Mouse (Mus musculus): Measurements from ENCODE around the gene Gm13278. TPM values are rescaled to one million over a fixed set of nuclear protein-coding genes. Genes with fewer than 3 reads are reported as not detected.

The Gm13278 gene
- total RNA-seq, 2 experiments from 2014 or later: not detected

Other genes starting within 250 kb of the Gm13278 start
- gene Ifna15, start 233.3 kb upstream of the Gm13278 start, total RNA-seq (2023): not detected
- gene Ifna14, start 219.8 kb upstream of the Gm13278 start, total RNA-seq (2023): not detected
- gene Ifna9, start 199.2 kb upstream of the Gm13278 start, total RNA-seq (2023): not detected
- gene Ifna12, start 188.2 kb upstream of the Gm13278 start, total RNA-seq (2023): not detected
- not detected for gene C87499, start 157.1 kb upstream of the Gm13278 start, total RNA-seq (2023)
- not detected for gene Ifna13, start 147.1 kb upstream of the Gm13278 start, total RNA-seq (2023)
- not detected for gene Ifna16, start 114.6 kb upstream of the Gm13278 start, total RNA-seq (2023)
- not detected for gene Ifna2, start 107.6 kb upstream of the Gm13278 start, total RNA-seq (2023)
- gene Ifnab, start 100.2 kb upstream of the Gm13278 start, total RNA-seq (2023): not detected
- gene Gm26566, start 69.7 kb upstream of the Gm13278 start, total RNA-seq (2023): 1 to 10 TPM in 1 of 2 experiments, not detected in 1; 1.6 TPM
- 10 to 100 TPM; 72.7 to 83.4 TPM for gene Klhl9, start 69.1 kb upstream of the Gm13278 start, total RNA-seq (2023)
- gene Gm13271, start 36.7 kb upstream of the Gm13278 start, total RNA-seq (2023): not detected
- not detected for gene Gm13283, start 31.4 kb upstream of the Gm13278 start, total RNA-seq (2023)
- not detected for gene Gm13290, start 17.7 kb upstream of the Gm13278 start, total RNA-seq (2023)
- gene Gm13289, start 14.6 kb upstream of the Gm13278 start, total RNA-seq (2023): not detected
- gene Gm13272, start 11.7 kb upstream of the Gm13278 start, total RNA-seq (2023): not detected
- not detected for gene Ifnz, start 9.4 kb upstream of the Gm13278 start, total RNA-seq (2023)
- gene Gm13276, start 5.8 kb upstream of the Gm13278 start, total RNA-seq (2023): not detected
- gene Gm13277, start 2.9 kb upstream of the Gm13278 start, total RNA-seq (2023): not detected
- not detected for gene Gm13275, start 2.9 kb downstream of the Gm13278 start, total RNA-seq (2023)
- not detected for gene Gm13279, start 5.8 kb downstream of the Gm13278 start, total RNA-seq (2023)
- under 1 TPM; 0.42 to 0.91 TPM for gene Gm13285, start 8.1 kb downstream of the Gm13278 start, total RNA-seq (2023)
- not detected for gene Gm13287, start 11.7 kb downstream of the Gm13278 start, total RNA-seq (2023)
- gene Gm13288, start 14.0 kb downstream of the Gm13278 start, total RNA-seq (2023): not detected
- not detected for gene Ifna7, start 24.7 kb downstream of the Gm13278 start, total RNA-seq (2023)
- not detected for gene Ifna11, start 28.4 kb downstream of the Gm13278 start, total RNA-seq (2023)
- not detected for gene Ifna6, start 35.9 kb downstream of the Gm13278 start, total RNA-seq (2023)
- gene Ifna5, start 44.0 kb downstream of the Gm13278 start, total RNA-seq (2023): not detected
- gene Ifna4, start 50.3 kb downstream of the Gm13278 start, total RNA-seq (2023): not detected
- not detected for gene Ifna1, start 58.5 kb downstream of the Gm13278 start, total RNA-seq (2023)
- not detected for gene Ifne, start 88.7 kb downstream of the Gm13278 start, total RNA-seq (2023)

Data from monocyte, adult 59 days (primary cell).